Mouse (Mus musculus) layer of hippocampus, adult 2 months (tissue): ENCODE results near the gene 4930516K23Rik. TPM values are rescaled to one million over a fixed set of nuclear protein-coding genes. Genes with fewer than 3 reads are reported as not detected.

Experiments
- DNase-seq, 2 experiments: peaks; one replicate each; pipeline ENCODE4 v3.0.0; 2022; ENCODE audit warnings: low spot score in 2 of 2
- H3K27ac ChIP-seq: fragments of 200-600 bp; 2 replicates; pipeline ENCODE4 v1.8.1; 2022
- H3K4me3 ChIP-seq: fragments of 200-600 bp; 2 replicates; pipeline ENCODE4 v1.8.1; 2022; ENCODE audit warnings: mild to moderate bottlenecking
- CTCF ChIP-seq: fragments of 200-600 bp; conservative IDR thresholded peaks from 2 replicates; pipeline ENCODE4 v1.8.1; 2022; ENCODE audit warnings: antibody characterized with exemption, mild to moderate bottlenecking, moderate library complexity
- long read RNA-seq, 2 experiments: library from polyadenylated mRNA; stranded (forward); transcript quantifications; one replicate each; pipeline ENCODE4 v2.0.0; 2021; ENCODE audit warnings: borderline mapping rate in 2 of 2
- total RNA-seq, 2 experiments: library from RNA; stranded (reverse); gene quantifications; 2 replicates each; pipeline ENCODE4 v1.2.3; 2021

4930516K23Rik gene
- not detected for total RNA-seq
- long read RNA-seq, experiment 1 = 0 reads
- long read RNA-seq, experiment 2 = 0 reads

DNA sequence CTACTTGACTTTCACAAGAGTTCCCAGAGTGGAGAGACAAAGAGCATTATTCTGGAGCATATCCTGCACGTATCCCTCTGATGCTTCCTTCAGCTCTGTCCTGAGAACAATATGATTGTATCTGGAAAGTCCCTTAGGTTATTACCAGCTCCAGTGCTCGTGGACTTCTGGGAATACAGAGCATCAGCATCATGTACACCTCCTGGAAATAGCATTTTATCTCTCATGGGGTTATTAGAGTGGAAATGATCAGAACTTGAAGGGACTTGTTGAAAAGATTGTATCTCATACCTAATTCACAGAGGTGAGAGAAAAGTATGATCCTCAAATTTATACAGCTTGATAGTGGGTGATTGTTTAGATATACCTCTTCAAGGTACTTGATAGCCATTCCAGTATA, at the start of gene 4930516K23Rik:
Gene 4930516K23Rik, minus strand, starts transcription at position 101 of the 400 bp plus-strand sequence.
- H3K27ac ChIP-seq = no peak within 1 kb of the TSS
- no peak within 1 kb of the TSS for H3K4me3 ChIP-seq
- TF ChIP-seq CTCF = no peak
- DNase-seq = no peak

DNA sequence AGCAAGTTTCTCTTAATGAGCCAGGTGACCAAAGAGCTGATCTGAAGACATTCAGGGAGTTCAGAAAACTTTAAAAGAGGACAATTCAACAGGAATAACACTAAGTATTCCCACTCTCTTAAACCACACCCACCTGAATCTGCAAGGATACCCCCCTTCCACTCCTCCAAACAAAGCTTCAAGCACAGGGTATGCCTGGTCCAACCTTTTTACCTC, 43.4 kb upstream of the 4930516K23Rik start, which contains the start of gene Olfr646:
Gene Olfr646, plus strand, starts transcription at position 117 of the 216 bp plus-strand sequence.
- no peak within 1 kb of the TSS for H3K27ac ChIP-seq
- H3K4me3 ChIP-seq = no peak within 1 kb of the TSS
- DNase-seq = no peak
- no peak for TF ChIP-seq CTCF

DNA sequence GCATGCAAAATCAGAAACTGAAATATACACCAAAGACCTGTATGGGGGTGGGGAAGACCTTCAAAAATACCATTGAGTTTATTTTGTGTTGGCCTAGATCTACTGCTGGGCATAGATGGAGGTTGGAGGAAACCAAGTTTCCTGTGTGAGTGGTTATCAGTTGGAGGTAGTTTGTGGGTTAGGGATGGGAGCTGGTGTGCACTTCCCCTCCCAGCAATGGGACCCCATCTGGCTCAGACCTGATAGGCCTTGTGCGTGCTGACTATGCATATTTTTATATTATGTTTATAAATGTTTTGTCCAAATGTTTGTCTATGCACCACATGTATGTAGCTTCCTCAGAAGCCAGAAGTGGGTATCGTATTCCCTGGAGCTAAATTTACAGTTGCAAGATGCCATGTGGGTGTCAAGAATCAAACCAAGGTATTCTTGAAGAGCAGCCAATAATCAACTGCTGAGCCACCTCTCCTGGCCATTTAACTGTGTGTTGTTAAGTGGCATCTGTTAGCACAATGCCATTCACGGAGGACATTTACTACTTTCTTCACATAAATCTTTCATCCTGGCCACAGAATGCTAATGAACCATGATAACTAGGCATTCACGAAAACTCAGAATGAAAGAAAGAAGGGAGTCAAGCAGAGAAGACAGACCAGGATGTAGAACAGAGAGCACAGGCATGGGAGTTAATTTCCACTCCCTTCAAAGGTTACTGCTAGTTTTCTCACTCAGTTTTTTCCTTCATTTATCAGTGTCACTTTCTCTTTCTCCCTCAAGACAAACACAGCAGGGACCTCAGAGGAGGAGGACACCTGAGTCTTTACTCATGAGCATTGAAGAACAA, 42.9 kb upstream of the 4930516K23Rik start:
- no peak for DNase-seq
- Histone ChIP-seq H3K4me3 (no peak overlapping the region), H3K27ac (no peak overlapping the region)
- no peak for TF ChIP-seq CTCF

DNA sequence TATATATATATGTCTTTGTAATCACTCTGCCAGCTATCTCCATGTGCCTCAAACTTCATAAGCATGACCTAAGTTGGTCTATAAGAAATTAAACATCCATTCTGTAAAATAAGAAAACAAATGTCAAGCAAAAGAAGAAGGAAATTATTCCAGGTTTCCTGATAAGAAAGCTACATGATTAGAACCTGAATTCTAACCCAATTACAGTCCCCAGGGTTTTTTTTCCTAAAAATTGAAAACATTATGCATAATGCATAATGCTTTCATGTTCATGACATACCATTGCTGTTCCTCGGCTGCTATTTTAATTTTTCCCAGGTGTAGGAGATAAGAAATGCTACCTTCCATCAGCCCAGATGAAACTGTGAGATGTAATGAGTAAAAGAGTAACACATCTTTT, 24.1 kb upstream of the 4930516K23Rik start, which contains the start of gene Olfr645:
Gene Olfr645, minus strand, starts transcription at position 101 of the 400 bp plus-strand sequence.
- H3K27ac ChIP-seq = no peak within 1 kb of the TSS
- TF ChIP-seq CTCF = no peak
- no peak within 1 kb of the TSS for H3K4me3 ChIP-seq
- DNase-seq = no peak

DNA sequence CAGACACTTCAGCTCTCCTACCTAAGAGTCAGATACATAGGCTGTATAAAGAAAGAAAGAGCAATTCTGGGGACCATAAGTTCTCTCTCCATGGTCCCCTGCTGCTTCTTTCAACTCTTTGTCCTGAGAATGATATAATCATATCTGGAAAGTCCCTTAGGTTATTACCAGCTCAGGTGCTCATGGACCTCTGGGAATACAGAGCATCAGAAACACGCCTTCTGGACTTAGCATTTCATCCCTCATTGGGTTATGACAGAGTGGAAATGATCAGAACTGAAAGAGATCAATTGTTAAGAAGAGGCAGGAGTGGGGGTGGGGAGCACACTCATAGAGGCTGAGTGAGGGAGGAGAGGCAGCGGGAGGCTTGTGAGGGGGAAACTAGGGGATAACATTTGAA, 10.5 kb upstream of the 4930516K23Rik start, which contains the start of gene Olfr644:
Gene Olfr644, minus strand, starts transcription at position 101 of the 400 bp plus-strand sequence.
- no peak for DNase-seq
- no peak for TF ChIP-seq CTCF
- H3K27ac ChIP-seq = no peak within 1 kb of the TSS
- no peak within 1 kb of the TSS for H3K4me3 ChIP-seq

DNA sequence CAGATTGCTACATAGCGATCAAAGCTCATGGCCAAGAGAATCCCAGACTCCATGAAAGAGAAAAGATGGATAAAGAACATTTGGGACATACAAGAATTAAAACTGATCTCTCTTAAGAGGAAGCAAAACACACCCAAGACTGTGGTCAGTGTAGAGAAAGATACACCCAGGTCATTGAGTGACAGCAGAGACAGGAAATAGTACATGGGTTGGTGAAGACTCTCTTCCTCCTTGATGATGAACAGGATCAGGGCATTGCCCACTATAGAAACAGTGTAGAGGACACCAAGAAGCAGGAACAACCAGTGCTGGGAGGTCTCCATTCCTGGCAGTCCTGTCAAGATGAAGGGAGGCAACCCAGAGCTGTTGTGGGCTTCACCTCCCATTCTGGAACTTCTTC, 2.0 kb downstream of the 4930516K23Rik start:
- no peak overlapping the region for H3K27ac ChIP-seq
- no peak for DNase-seq
- no peak overlapping the region for H3K4me3 ChIP-seq
- no peak for TF ChIP-seq CTCF

DNA sequence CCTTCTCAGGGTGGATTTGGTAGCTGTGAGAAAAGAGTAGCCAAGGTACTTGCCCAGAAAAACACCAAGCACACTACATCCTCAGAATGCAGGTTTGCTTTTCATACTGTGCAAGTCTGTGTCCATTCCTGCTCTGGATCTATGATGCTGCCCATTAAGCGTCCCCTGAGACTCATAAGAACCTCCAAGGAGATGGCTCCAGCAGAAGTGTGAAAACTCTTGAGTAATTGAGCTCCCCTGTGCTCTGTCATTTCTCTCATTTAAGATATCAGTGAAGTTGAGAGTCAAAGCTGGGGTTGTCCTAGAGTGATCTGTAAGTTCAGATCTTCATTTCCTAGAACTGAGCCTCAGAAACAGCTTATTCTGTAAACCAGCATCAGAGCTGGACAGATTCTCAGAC, 8.7 kb downstream of the 4930516K23Rik start, which contains the start of gene Olfr642:
Gene Olfr642, minus strand, starts transcription at position 101 of the 400 bp plus-strand sequence.
- TF ChIP-seq CTCF = no peak

DNA sequence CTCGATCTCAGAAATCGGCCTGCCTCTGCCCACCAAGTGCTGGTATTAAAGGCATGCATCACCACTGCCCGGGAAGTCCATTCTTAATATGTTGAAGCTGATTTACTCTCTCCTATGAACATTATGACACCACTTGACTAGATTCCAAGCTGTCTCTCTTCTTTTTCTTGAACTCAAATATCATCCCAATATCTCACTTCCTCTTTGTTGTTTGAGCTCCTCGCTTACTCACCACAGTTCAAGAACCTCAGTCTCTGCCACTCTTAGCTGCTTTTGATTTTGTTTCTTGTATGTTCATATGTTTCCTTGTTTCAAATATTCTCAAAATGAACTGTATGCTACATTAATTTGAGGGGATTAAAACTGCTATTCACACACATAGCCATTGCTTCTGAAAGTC, 10.5 kb downstream of the 4930516K23Rik start:
- Histone ChIP-seq H3K4me3 (no peak overlapping the region), H3K27ac (no peak overlapping the region)
- no peak for TF ChIP-seq CTCF
- DNase-seq = no peak

More for the DNA sequence above, 8.7 kb downstream of the 4930516K23Rik start, which contains the start of gene Olfr642:
- Histone ChIP-seq H3K4me3 (no peak within 1 kb of the TSS), H3K27ac (no peak within 1 kb of the TSS)
- DNase-seq = no peak

DNA sequence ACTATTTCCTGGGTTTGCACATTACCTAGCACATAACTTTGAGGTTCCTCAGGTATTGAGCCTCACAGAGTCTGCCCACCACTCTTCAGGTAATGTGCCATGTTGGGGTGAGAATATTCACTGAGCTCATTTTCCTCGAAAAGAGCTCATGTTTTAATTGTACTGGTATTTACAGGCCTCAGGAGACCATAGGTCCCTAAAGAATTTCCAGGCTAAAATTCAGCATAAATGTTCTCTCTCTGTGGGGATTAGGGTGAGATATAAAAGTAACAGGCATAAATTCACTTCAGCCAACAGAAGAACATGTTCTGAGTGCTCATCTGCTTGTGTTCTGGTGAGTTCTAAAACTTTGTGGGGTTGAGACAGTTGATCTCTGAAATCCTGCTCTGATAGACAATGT, 26.1 kb downstream of the 4930516K23Rik start, which contains the start of gene Olfr641:
Gene Olfr641, plus strand, starts transcription at position 301 of the 400 bp plus-strand sequence.
- H3K27ac ChIP-seq = no peak within 1 kb of the TSS
- H3K4me3 ChIP-seq = no peak within 1 kb of the TSS
- TF ChIP-seq CTCF = no peak
- no peak for DNase-seq

DNA sequence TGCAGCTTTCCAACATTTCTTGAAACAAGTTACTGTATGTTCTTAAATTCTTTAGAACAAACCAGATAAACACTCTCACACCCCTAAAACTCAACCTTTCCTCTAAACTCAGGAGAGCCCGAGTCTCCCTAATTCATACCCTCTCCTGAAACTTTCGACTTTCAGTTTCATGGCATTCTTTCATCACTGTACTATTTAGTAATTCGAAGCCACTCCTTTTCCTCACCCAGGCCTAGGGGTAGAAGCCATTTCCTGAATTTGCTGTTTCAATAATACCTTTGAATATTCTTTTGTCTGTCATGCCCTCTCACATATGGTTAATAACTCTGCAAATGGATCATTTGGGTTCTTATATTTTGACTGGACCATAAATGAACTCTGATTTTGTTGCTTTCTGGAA, 34.3 kb downstream of the 4930516K23Rik start:
- Histone ChIP-seq H3K4me3 (no peak overlapping the region), H3K27ac (no peak overlapping the region)
- no peak for DNase-seq
- TF ChIP-seq CTCF = no peak

DNA sequence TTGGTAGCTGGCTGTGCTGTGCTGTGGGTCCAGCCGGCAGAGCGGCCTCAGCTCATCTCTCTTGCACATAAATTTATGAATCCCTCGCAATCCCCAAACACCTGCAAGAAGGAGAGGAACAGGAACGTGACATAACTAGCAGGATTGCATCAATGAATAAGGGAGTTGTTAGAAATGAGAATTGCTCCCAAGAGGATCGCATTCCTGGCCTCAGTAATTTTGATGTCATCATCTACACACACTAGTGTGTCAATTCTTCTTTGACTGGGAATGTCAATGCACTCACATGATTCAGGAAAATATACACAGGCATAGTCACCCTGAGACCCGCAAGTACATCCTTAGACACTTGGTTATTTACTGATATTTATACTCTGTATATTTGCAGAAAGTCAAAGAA, 35.8 kb downstream of the 4930516K23Rik start, which contains the start of gene Olfr640:
Gene Olfr640, minus strand, starts transcription at position 101 of the 400 bp plus-strand sequence.
- Histone ChIP-seq H3K27ac (no peak within 1 kb of the TSS), H3K4me3 (no peak within 1 kb of the TSS)
- no peak for DNase-seq
- TF ChIP-seq CTCF = no peak

DNA sequence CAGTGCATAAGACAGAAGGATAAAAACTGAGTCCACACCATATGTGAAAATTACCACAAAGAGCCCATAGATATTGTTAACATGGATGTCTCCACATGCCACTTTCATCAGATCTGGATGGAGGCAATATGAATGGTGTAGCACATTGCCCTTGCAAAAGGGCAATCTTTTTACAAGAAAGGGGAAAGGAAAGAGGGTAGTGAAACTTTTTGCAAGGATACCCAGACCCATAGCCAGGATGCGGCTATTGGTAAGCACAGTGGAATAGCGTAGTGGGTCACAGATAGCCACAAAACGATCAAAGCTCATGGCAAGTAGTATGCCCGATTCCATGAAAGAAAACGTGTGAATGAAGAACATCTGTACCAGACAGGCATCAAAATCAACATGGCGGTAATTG, 39.6 kb downstream of the 4930516K23Rik start:
- Histone ChIP-seq H3K27ac (no peak overlapping the region), H3K4me3 (no peak overlapping the region)
- TF ChIP-seq CTCF = no peak
- DNase-seq = no peak

DNA sequence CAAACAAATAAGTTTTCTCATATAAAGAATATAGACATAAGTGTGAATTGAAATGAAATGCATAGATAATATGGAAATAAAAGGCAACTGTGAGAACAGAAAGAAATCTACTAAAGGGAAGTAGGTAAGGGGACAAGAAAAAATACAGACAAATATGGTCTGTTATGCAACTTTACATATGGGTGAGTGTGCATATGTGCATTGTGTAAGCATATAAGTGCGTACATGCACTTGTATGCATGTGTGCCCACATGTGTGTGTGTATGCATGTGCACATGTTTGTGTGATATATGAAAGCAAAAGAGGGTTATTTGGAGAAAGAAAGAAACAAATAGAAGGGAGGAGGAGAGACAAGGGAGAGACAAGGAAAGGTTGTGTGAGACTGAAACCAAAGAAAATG, 42.3 kb downstream of the 4930516K23Rik start:
- no peak for TF ChIP-seq CTCF
- DNase-seq = no peak
- Histone ChIP-seq H3K4me3 (no peak overlapping the region), H3K27ac (no peak overlapping the region)

DNA sequence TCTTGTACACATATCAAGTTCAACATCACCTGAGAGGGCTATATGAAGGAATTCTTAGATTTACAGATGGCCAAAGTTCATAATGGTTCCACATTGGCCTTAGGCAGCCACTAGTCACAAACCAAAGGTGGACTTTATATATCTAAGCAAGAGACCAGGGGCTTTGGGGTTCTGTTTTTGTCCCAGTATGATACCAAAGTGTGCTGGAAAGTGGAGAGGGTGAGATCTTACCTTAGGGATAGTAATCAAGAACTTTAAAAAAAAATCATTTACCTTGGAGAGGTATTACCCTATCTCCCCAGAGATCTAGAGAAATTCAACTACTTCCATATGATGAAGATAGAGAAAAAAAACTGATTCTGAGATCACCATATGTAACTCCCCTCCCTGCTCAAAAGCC, 44.0 kb downstream of the 4930516K23Rik start, which contains the start of gene Olfr639:
Gene Olfr639, minus strand, starts transcription at position 101 of the 400 bp plus-strand sequence.
- Histone ChIP-seq H3K27ac (no peak within 1 kb of the TSS), H3K4me3 (no peak within 1 kb of the TSS)
- no peak for TF ChIP-seq CTCF
- no peak for DNase-seq

Other genes starting within 250 kb of the 4930516K23Rik start
- gene Hbb-bt, start 247.4 kb downstream of the 4930516K23Rik start, total RNA-seq = 10 to 100 TPM; 30.9 to 57.0 TPM
- gene Hbb-bs, start 233.3 kb downstream of the 4930516K23Rik start, total RNA-seq = 100 to 1,000 TPM; 322 to 529 TPM
- not detected for gene Hbb-bh2, start 220.9 kb downstream of the 4930516K23Rik start, total RNA-seq
- not detected for gene Hbb-bh1, start 218.3 kb downstream of the 4930516K23Rik start, total RNA-seq
- not detected for gene Hbb-y, start 208.2 kb downstream of the 4930516K23Rik start, total RNA-seq
- gene Olfr66, start 175.2 kb downstream of the 4930516K23Rik start, total RNA-seq = not detected
- gene Olfr64, start 167.0 kb downstream of the 4930516K23Rik start, total RNA-seq = not detected
- not detected for gene Olfr65, start 158.0 kb downstream of the 4930516K23Rik start, total RNA-seq
- not detected for gene Olfr631, start 132.6 kb downstream of the 4930516K23Rik start, total RNA-seq
- gene Olfr632, start 127.1 kb downstream of the 4930516K23Rik start, total RNA-seq = not detected
- not detected for gene Olfr633, start 117.0 kb downstream of the 4930516K23Rik start, total RNA-seq
- under 1 TPM; 0.05 to 0.07 TPM for gene Olfr635, start 90.3 kb downstream of the 4930516K23Rik start, total RNA-seq
- not detected for gene Olfr638, start 62.7 kb downstream of the 4930516K23Rik start, total RNA-seq
- gene Olfr639, start 44.1 kb downstream of the 4930516K23Rik start, total RNA-seq = under 1 TPM; 0.07 to 0.10 TPM
- not detected for gene Olfr640, start 35.9 kb downstream of the 4930516K23Rik start, total RNA-seq
- not detected for gene Olfr641, start 26.0 kb downstream of the 4930516K23Rik start, total RNA-seq
- not detected for gene Olfr642, start 8.8 kb downstream of the 4930516K23Rik start, total RNA-seq
- gene Olfr644, start 10.4 kb upstream of the 4930516K23Rik start, total RNA-seq = not detected
- gene Olfr645, start 24.0 kb upstream of the 4930516K23Rik start, total RNA-seq = not detected
- gene Olfr646, start 43.4 kb upstream of the 4930516K23Rik start, total RNA-seq = under 1 TPM in 1 of 2 experiments, not detected in 1; 0.18 TPM
- not detected for gene Ubqln5, start 68.4 kb upstream of the 4930516K23Rik start, total RNA-seq
- not detected for gene Olfr643, start 76.0 kb upstream of the 4930516K23Rik start, total RNA-seq
- gene Ubqln3, start 81.8 kb upstream of the 4930516K23Rik start, total RNA-seq = not detected
- not detected for gene Ubqlnl, start 89.1 kb upstream of the 4930516K23Rik start, total RNA-seq
- gene Olfm5, start 103.4 kb upstream of the 4930516K23Rik start, total RNA-seq = not detected
- under 1 TPM; 0.20 to 0.26 TPM for gene Olfr648, start 121.9 kb upstream of the 4930516K23Rik start, total RNA-seq
- gene Olfr649, start 134.5 kb upstream of the 4930516K23Rik start, total RNA-seq = not detected
- under 1 TPM; 0.25 to 0.28 TPM for gene Trim6, start 157.3 kb upstream of the 4930516K23Rik start, total RNA-seq
- 1 to 10 TPM; 1.1 to 2.0 TPM for gene Trim34a, start 183.0 kb upstream of the 4930516K23Rik start, total RNA-seq
- gene Trim5, start 226.6 kb upstream of the 4930516K23Rik start, total RNA-seq = under 1 TPM; 0.49 to 0.76 TPM